Mouse (Mus musculus) heart, postnatal 0 days (tissue): ENCODE results near the gene Traf5.

ENCODE experiments used
- CTCF ChIP-seq: IDR thresholded peaks from 2 replicates; pipeline ENCODE4 v1.5.1; 2016; ENCODE audit warnings: antibody characterized with exemption, control low read depth, low read depth
- EP300 ChIP-seq: IDR thresholded peaks from 2 replicates; pipeline ENCODE4 v1.6.1; 2016; ENCODE audit warnings: antibody characterized with exemption, low read depth

DNA sequence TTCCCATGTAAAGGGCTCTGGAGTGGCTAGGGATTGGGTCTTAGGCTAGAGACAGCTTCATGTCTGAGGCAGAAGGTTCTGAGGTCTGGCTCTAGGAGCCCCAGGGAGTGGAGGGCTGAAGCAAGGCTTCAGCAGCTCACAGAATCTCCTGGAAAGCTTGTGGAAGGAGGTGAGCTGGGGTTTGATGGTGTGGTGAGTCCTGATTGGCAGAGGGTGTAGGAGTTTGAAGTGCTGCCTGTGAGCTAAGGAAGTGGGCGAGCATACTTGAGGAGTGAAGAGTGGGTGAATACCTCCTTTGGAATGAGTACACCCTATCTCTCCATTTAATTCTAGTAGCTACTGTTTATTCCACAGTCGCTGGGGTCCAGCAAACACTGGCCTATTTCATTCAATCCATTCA is 141.7 kb downstream of the Traf5 start:
- TF ChIP-seq CTCF = no peak
- no peak for TF ChIP-seq EP300
